Mouse (Mus musculus) inflammation-experienced regulatory T-cells (primary cell): ENCODE data around the gene A930033H14Rik. TPM values are rescaled to one million over a fixed set of nuclear protein-coding genes. Genes with fewer than 3 reads are reported as not detected.

Experiments
- polyA plus RNA-seq, 2 experiments: library from polyadenylated mRNA; unstranded; fragments of 100-300 nt; shearing (Covaris generic); gene quantifications; one replicate each; pipeline ENCODE4 v1.2.1; 2017

Gene A930033H14Rik
- under 1 TPM in 1 of 2 experiments, not detected in 1; 0.49 TPM for polyA plus RNA-seq

DNA sequence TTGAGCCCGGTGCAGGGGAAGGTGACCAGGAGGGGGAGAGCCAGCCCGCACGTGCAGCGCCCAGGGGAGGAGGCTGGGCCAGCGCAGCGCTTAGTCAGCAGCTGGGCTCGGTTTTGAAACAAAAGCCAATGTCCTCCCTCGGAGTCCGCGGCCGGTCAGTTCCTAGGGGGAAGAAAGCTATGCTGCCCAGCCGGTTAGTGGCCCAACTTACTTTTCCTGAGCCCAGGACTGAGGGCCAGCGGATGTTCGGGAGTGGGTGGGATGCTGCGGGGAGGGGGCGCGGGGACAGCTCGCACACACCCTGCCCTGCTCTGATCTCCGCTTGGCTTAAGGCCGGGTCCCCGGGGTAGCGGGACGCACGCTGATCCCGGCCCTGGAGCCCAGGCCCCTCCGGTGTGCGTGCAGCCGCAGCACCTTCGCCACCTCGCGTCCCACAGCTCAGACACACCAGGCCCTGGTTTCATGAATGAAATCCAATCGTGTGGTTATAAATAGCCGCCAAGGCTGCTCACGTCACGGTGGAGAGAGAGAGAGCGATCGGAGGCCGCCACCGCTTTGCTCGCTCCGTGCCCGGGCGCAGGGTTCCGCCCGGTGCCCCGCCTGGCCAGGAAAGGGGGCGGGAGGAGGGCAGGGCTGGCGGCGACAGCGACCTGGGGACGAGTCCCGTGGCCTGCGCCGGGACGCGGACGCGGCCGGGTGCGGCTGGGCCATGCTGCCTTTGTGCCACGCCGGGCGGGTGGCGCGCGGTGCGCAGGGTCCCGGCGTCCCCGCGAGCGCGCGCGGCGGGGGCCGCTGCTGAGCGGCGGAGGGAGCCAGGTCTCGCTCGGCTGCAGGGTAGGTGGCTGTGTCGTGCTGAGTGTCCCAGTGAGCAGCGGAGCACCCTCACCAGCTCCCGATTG, at the start of gene A930033H14Rik:
TSS of gene A930033H14Rik (minus strand) at position 557 of the 899 bp plus-strand sequence.

Other genes starting within 250 kb of the A930033H14Rik start
- 1 to 10 TPM in 1 of 2 experiments, under 1 TPM in 1; 0.42 to 1.0 TPM for gene Rhobtb1, start 61.7 kb downstream of the A930033H14Rik start, polyA plus RNA-seq
- 1 to 10 TPM; 4.1 to 7.1 TPM for gene Cdk1, start 139.8 kb upstream of the A930033H14Rik start, polyA plus RNA-seq
- gene Ank3, start 185.7 kb upstream of the A930033H14Rik start, polyA plus RNA-seq = 1 to 10 TPM; 1.8 to 6.3 TPM